Mouse (Mus musculus) heart, postnatal 4 days (tissue): ENCODE data around the gene Gm11238. TPM values are rescaled to one million over a fixed set of nuclear protein-coding genes. Genes with fewer than 3 reads are reported as not detected.
"Not testable (repeated sequence)": the region's sequence is repeated elsewhere in the genome, so short reads cannot be mapped to it uniquely, and the experiment has no call there.

Experiments
- DNase-seq: peaks from one replicate; pipeline ENCODE4 v3.0.0; 2021
- total RNA-seq, 2 experiments: library from RNA; stranded (reverse); gene quantifications; 2 replicates each; pipeline ENCODE4 v1.2.3; 2021

The Gm11238 gene
- total RNA-seq: not detected

DNA sequence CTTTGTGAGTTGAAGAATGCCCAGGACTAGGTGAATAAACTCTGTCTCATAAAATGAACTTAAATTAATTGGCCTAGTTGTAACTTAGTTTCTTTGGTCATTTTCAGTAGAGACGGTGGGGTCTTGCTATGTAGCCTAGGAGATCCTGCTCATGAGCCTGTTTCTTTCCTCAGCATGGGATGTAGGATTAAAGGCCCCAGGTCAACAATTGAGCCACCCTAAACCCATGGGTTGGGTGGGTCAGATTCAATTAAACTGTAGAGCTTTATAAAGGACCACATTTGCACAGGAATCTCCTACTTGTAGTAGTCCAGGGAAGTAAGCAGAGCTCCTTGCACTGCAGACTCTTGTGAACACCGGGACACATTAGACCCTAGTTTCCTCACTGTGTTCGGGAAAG lies at the start of gene Gm11238:
Gene Gm11238, plus strand, starts transcription at position 301 of the 400 bp plus-strand sequence.
- not testable (repeated sequence) for DNase-seq

GRCm38 (mm10) chr4:73599248-73599647 lies 8.4 kb upstream of the Gm11238 start:
- no peak for DNase-seq

- DNase-seq: not testable (repeated sequence)
Measured at GRCm38 (mm10) chr4:73622684-73623083, 15.0 kb downstream of the Gm11238 start, which contains the start of gene Gm11237. Gm11237 (plus strand) TSS chr4:73622984.

DNA sequence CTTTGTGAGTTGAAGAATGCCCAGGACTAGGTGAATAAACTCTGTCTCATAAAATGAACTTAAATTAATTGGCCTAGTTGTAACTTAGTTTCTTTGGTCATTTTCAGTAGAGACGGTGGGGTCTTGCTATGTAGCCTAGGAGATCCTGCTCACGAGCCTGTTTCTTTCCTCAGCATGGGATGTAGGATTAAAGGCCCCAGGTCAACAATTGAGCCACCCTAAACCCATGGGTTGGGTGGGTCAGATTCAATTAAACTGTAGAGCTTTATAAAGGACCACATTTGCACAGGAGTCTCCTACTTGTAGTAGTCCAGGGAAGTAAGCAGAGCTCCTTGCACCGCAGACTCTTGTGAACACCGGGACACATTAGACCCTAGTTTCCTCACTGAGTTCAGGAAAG lies 30.1 kb downstream of the Gm11238 start, which contains the start of gene Gm11236:
Gene Gm11236, plus strand, starts transcription at position 301 of the 400 bp plus-strand sequence.
- DNase-seq: not testable (repeated sequence)

GRCm38 (mm10) chr4:73661864-73662263 lies 54.2 kb downstream of the Gm11238 start:
- DNase-seq: not testable (repeated sequence)

DNA sequence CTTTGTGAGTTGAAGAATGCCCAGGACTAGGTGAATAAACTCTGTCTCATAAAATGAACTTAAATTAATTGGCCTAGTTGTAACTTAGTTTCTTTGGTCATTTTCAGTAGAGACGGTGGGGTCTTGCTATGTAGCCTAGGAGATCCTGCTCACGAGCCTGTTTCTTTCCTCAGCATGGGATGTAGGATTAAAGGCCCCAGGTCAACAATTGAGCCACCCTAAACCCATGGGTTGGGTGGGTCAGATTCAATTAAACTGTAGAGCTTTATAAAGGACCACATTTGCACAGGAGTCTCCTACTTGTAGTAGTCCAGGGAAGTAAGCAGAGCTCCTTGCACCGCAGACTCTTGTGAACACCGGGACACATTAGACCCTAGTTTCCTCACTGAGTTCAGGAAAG lies 60.4 kb downstream of the Gm11238 start, which contains the start of gene Gm11239:
Gene Gm11239, plus strand, starts transcription at position 301 of the 400 bp plus-strand sequence.
- not testable (repeated sequence) for DNase-seq

DNA sequence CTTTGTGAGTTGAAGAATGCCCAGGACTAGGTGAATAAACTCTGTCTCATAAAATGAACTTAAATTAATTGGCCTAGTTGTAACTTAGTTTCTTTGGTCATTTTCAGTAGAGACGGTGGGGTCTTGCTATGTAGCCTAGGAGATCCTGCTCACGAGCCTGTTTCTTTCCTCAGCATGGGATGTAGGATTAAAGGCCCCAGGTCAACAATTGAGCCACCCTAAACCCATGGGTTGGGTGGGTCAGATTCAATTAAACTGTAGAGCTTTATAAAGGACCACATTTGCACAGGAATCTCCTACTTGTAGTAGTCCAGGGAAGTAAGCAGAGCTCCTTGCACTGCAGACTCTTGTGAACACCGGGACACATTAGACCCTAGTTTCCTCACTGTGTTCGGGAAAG lies 75.5 kb downstream of the Gm11238 start, which contains the start of gene Gm428:
Gene Gm428, plus strand, starts transcription at position 301 of the 400 bp plus-strand sequence.
- DNase-seq: not testable (repeated sequence)

Other genes starting within 250 kb of the Gm11238 start
- not detected for gene Gm11487, start 202.8 kb upstream of the Gm11238 start, total RNA-seq
- not detected for gene Gm11237, start 15.1 kb downstream of the Gm11238 start, total RNA-seq
- gene Gm11236, start 30.2 kb downstream of the Gm11238 start, total RNA-seq: not detected
- not detected for gene Gm11239, start 60.5 kb downstream of the Gm11238 start, total RNA-seq
- gene Gm428, start 75.6 kb downstream of the Gm11238 start, total RNA-seq: not detected
- under 1 TPM; 0.61 to 0.83 TPM for gene Rasef, start 183.1 kb downstream of the Gm11238 start, total RNA-seq